Mouse (Mus musculus) liver, embryonic 11.5 days (tissue): Measurements from ENCODE around the gene Pde9a. TPM values are rescaled to one million over a fixed set of nuclear protein-coding genes. Genes with fewer than 3 reads are reported as not detected.

Experiments
- ATAC-seq: fragments of 200-750 bp; cut with Nextera tagmentation; replicated peaks from 2 replicates; pipeline ENCODE4 v1.8.0; 2017; ENCODE audit warnings: moderate number of reproducible peaks, mild to moderate bottlenecking, moderate TSS enrichment, moderate library complexity; ENCODE audit not compliant: low FRiP score
- DNase-seq: peaks from one replicate; pipeline ENCODE4 v3.0.0-alpha.2; 2017; ENCODE audit warnings: low spot score
- H3K27ac ChIP-seq: fragments of 300-500 bp; sonication (generic); 2 replicates; pipeline ENCODE4 v1.5.1; 2014; ENCODE audit warnings: mild to moderate bottlenecking, low read depth, low read length, control low read depth
- H3K27me3 ChIP-seq: fragments of 300-500 bp; sonication (generic); replicated peaks from 2 replicates; pipeline ENCODE4 v1.6.1; 2014; ENCODE audit warnings: low read length, mixed read lengths; ENCODE audit not compliant: control insufficient read depth, insufficient read depth
- H3K36me3 ChIP-seq: fragments of 300-500 bp; sonication (generic); 2 replicates; pipeline ENCODE4 v1.6.1; 2014; ENCODE audit warnings: mild to moderate bottlenecking, low read length, moderate library complexity, mixed read lengths; ENCODE audit not compliant: control insufficient read depth, insufficient read depth
- H3K4me1 ChIP-seq: fragments of 300-500 bp; sonication (generic); replicated peaks from 2 replicates; pipeline ENCODE4 v1.6.1; 2014; ENCODE audit warnings: low read length, mixed read lengths; ENCODE audit not compliant: control insufficient read depth, insufficient read depth
- H3K4me2 ChIP-seq: fragments of 300-500 bp; sonication (generic); 2 replicates; pipeline ENCODE4 v1.6.1; 2014; ENCODE audit warnings: mild to moderate bottlenecking, control low read depth, moderate library complexity
- H3K4me3 ChIP-seq: fragments of 300-500 bp; sonication (generic); 2 replicates; pipeline ENCODE4 v1.5.1; 2014; ENCODE audit warnings: low read depth, low read length, control low read depth
- H3K9ac ChIP-seq: fragments of 300-500 bp; sonication (generic); 2 replicates; pipeline ENCODE4 v1.6.1; 2014; ENCODE audit warnings: low read depth, low read length, control low read depth
- H3K9me3 ChIP-seq: fragments of 300-500 bp; sonication (generic); 2 replicates; pipeline ENCODE4 v1.6.1; 2016; ENCODE audit warnings: low read length, inconsistent platforms, mixed read lengths; ENCODE audit not compliant: control insufficient read depth
- WGBS: fragments of 180-500 bp; shearing (Covaris S2); extraction: QIAGEN DNeasy Blood & Tissue Kit; methylation state at CpG from one replicate; pipeline ENCODE4 v1.1.7; 2014; 5-methylcytosine and 5-hydroxymethylcytosine counted together
- polyA plus RNA-seq: library from polyadenylated mRNA; unstranded; fragments of >200 nt; fragmentation: Nextera tagmentation; extraction: Ambion mirVana; gene quantifications from 2 replicates; pipeline ENCODE4 v1.2.1, GENCODE M21; 2014

Gene Pde9a
- polyA plus RNA-seq, 1 experiment from 2014 or later: 10.4 TPM

- Histone ChIP-seq H3K36me3 (peaks cover 3% of the 10 kb centered on the region; the same call in 1 of the 2 replicates), H3K4me3 (no peak overlapping the region)
- ATAC-seq: no peak
Measured at GRCm38 (mm10) chr17:31432878-31433281, 46.9 kb downstream of the Pde9a start.

GRCm38 (mm10) chr17:31433401-31433928 lies 47.5 kb downstream of the Pde9a start:
- H3K4me1 ChIP-seq: no peaks in the 10 kb centered on the region; the same call in none of the 2 replicates
- H3K9ac ChIP-seq: no peak overlapping the region
- peaks cover 3% of the 10 kb centered on the region; the same call in 1 of the 2 replicates for H3K9me3 ChIP-seq
- H3K36me3 ChIP-seq: peaks cover 3% of the 10 kb centered on the region; the same call in 1 of the 2 replicates
- H3K4me3 ChIP-seq: no peak overlapping the region
- no peak overlapping the region for H3K4me2 ChIP-seq
- DNase-seq: no peak
- ATAC-seq: no peak
- H3K27ac ChIP-seq: no peak overlapping the region
- WGBS: 57% methylated on average over 13 of the region's 13 CpGs
- 0 out of 2 replicates have a peak, but pooled peaks cover 4% of the 10 kb centered on the region for H3K27me3 ChIP-seq

More at GRCm38 (mm10) chr17:31432878-31433281, 46.9 kb downstream of the Pde9a start:
- H3K27ac ChIP-seq: no peak overlapping the region
- no peak overlapping the region for H3K9ac ChIP-seq
- 57% methylated on average over 5 of the region's 5 CpGs for WGBS
- no peak overlapping the region for H3K4me2 ChIP-seq
- DNase-seq: no peak
- peaks cover 3% of the 10 kb centered on the region; the same call in 1 of the 2 replicates for H3K9me3 ChIP-seq
- H3K27me3 ChIP-seq: 0 out of 2 replicates have a peak, but pooled peaks cover 4% of the 10 kb centered on the region
- H3K4me1 ChIP-seq: no peaks in the 10 kb centered on the region; the same call in none of the 2 replicates

- 24% methylated on average over 16 of the region's 16 CpGs for WGBS
- peak overlapping the region; percentile 16; the same call in 1 of the 2 replicates for H3K9ac ChIP-seq
- H3K9me3 ChIP-seq: peaks cover 3% of the 10 kb centered on the region; the same call in 1 of the 2 replicates
- ATAC-seq (no peak), DNase-seq (no peak)
- no peak overlapping the region for H3K27ac ChIP-seq
- no peak overlapping the region for H3K4me3 ChIP-seq
- H3K4me2 ChIP-seq: peak overlapping the region; percentile 10; the same call in 1 of the 2 replicates
- H3K36me3 ChIP-seq: peaks cover 3% of the 10 kb centered on the region; the same call in 1 of the 2 replicates
- H3K4me1 ChIP-seq: no peaks in the 10 kb centered on the region; the same call in none of the 2 replicates
- H3K27me3 ChIP-seq: 0 out of 2 replicates have a peak, but pooled peaks cover 4% of the 10 kb centered on the region
Measured at GRCm38 (mm10) chr17:31433978-31434797, 48.2 kb downstream of the Pde9a start.

- 13% methylated on average over 8 of the region's 8 CpGs for WGBS
- Histone ChIP-seq H3K27me3 (0 out of 2 replicates have a peak, but pooled peaks cover 4% of the 10 kb centered on the region), H3K4me1 (no peaks in the 10 kb centered on the region; the same call in none of the 2 replicates), H3K4me2 (peak overlapping the region; percentile 10; the same call in 1 of the 2 replicates), H3K9ac (peak overlapping the region; percentile 16; the same call in 1 of the 2 replicates), H3K9me3 (no peaks in the 10 kb centered on the region), H3K27ac (no peak overlapping the region), H3K36me3 (no peaks in the 10 kb centered on the region), H3K4me3 (no peak overlapping the region)
- ATAC-seq (no peak), DNase-seq (no peak)
Measured at GRCm38 (mm10) chr17:31434825-31435325, 48.9 kb downstream of the Pde9a start.

- Histone ChIP-seq H3K4me1 (no peaks in the 10 kb centered on the region; the same call in none of the 2 replicates), H3K27me3 (0 out of 2 replicates have a peak, but pooled peaks cover 4% of the 10 kb centered on the region), H3K27ac (no peak overlapping the region), H3K36me3 (no peaks in the 10 kb centered on the region), H3K4me2 (no peak overlapping the region), H3K9ac (no peak overlapping the region), H3K9me3 (no peaks in the 10 kb centered on the region), H3K4me3 (no peak overlapping the region)
- WGBS: 75% methylated on average over 13 of the region's 13 CpGs
- ATAC-seq: no peak
- DNase-seq: no peak
Measured at GRCm38 (mm10) chr17:31435934-31436813, 50.2 kb downstream of the Pde9a start.

- no peak overlapping the region for H3K4me2 ChIP-seq
- H3K27ac ChIP-seq: no peak overlapping the region
- ATAC-seq (no peak), DNase-seq (no peak)
- 72% methylated on average over 2 of the region's 5 CpGs for WGBS
- no peak overlapping the region for H3K4me3 ChIP-seq
- H3K27me3 ChIP-seq: 0 out of 2 replicates have a peak, but pooled peaks cover 4% of the 10 kb centered on the region
- H3K4me1 ChIP-seq: no peaks in the 10 kb centered on the region; the same call in none of the 2 replicates
- no peaks in the 10 kb centered on the region for H3K36me3 ChIP-seq
- H3K9ac ChIP-seq: no peak overlapping the region
- H3K9me3 ChIP-seq: no peaks in the 10 kb centered on the region
Measured at GRCm38 (mm10) chr17:31436814-31437406, 50.9 kb downstream of the Pde9a start.

- WGBS: 85% methylated on average over 9 of the region's 9 CpGs
- H3K27me3 ChIP-seq: 0 out of 2 replicates have a peak, but pooled peaks cover 4% of the 10 kb centered on the region
- H3K36me3 ChIP-seq: no peaks in the 10 kb centered on the region
- no peaks in the 10 kb centered on the region for H3K9me3 ChIP-seq
- no peak for ATAC-seq
- no peak overlapping the region for H3K4me2 ChIP-seq
- H3K9ac ChIP-seq: no peak overlapping the region
- H3K27ac ChIP-seq: no peak overlapping the region
- no peak for DNase-seq
- H3K4me3 ChIP-seq: no peak overlapping the region
- no peaks in the 10 kb centered on the region; the same call in none of the 2 replicates for H3K4me1 ChIP-seq
Measured at GRCm38 (mm10) chr17:31437482-31437881, 51.5 kb downstream of the Pde9a start.
